Mouse (Mus musculus): ENCODE measurements around the gene Nemp1. TPM values are rescaled to one million over a fixed set of nuclear protein-coding genes. Genes with fewer than 3 reads are reported as not detected.

Gene Nemp1
- polyA plus RNA-seq, 1 experiment, result 2.5 TPM

GRCm38 (mm10) chr10:127632668-127633271 is 33.9 kb upstream of the Nemp1 start:
- no peak for TF ChIP-seq POLR2A (IDR thresholded peaks at IDR 0.05; ENCODE audit: low read depth, low read length)
- no peak for TF ChIP-seq CTCF (IDR thresholded peaks at IDR 0.05; ENCODE audit: extremely low read depth, insufficient read length, insufficient replicate concordance, low read depth, low read length)
- Histone ChIP-seq H3K27me3 (ENCODE audit: control insufficient read depth, insufficient read depth, low read length) (no peaks in the 10 kb centered on the region), H3K27ac (ENCODE audit: insufficient read depth, low read depth, low read length) (peak overlapping the region; percentile 71), H3K36me3 (ENCODE audit: control insufficient read depth, insufficient read depth, low read length) (no peaks in the 10 kb centered on the region), H3K4me3 (ENCODE audit: low read depth, low read length) (no peak overlapping the region), H3K4me1 (ENCODE audit: control insufficient read depth, insufficient read depth, insufficient read length, low read length) (peaks cover 17% of the 10 kb centered on the region)
- WGBS, result 16% methylated on average over 7 of the region's 7 CpGs

GRCm38 (mm10) chr10:127640421-127640820 is 26.3 kb upstream of the Nemp1 start:
- no peak overlapping the region for H3K27ac ChIP-seq (ENCODE audit: insufficient read depth, low read depth, low read length)
- no peaks in the 10 kb centered on the region for H3K27me3 ChIP-seq (ENCODE audit: control insufficient read depth, insufficient read depth, low read length)
- 78% methylated on average over 5 of the region's 5 CpGs for WGBS
- TF ChIP-seq POLR2A (IDR thresholded peaks at IDR 0.05; ENCODE audit: low read depth, low read length), result no peak
- TF ChIP-seq CTCF (IDR thresholded peaks at IDR 0.05; ENCODE audit: extremely low read depth, insufficient read length, insufficient replicate concordance, low read depth, low read length), result no peak
- H3K36me3 ChIP-seq (ENCODE audit: control insufficient read depth, insufficient read depth, low read length), result no peaks in the 10 kb centered on the region
- no peak overlapping the region for H3K4me3 ChIP-seq (ENCODE audit: low read depth, low read length)
- peaks cover 10% of the 10 kb centered on the region for H3K4me1 ChIP-seq (ENCODE audit: control insufficient read depth, insufficient read depth, insufficient read length, low read length)

- H3K27ac ChIP-seq (ENCODE audit: insufficient read depth, low read depth, low read length), result peak overlapping the region; percentile 99
- peaks cover 6% of the 10 kb centered on the region for H3K36me3 ChIP-seq (ENCODE audit: control insufficient read depth, insufficient read depth, low read length)
- peak overlapping the region; percentile 90 for H3K4me3 ChIP-seq (ENCODE audit: low read depth, low read length)
- 0% methylated on average over 19 of the region's 19 CpGs for WGBS
- no peaks in the 10 kb centered on the region for H3K27me3 ChIP-seq (ENCODE audit: control insufficient read depth, insufficient read depth, low read length)
- H3K4me1 ChIP-seq (ENCODE audit: control insufficient read depth, insufficient read depth, insufficient read length, low read length), result peaks cover 10% of the 10 kb centered on the region
- peak; percentile 97 for TF ChIP-seq CTCF (IDR thresholded peaks at IDR 0.05; ENCODE audit: extremely low read depth, insufficient read length, insufficient replicate concordance, low read depth, low read length)
- peak; percentile 49; the same call in 1 of the 2 replicates for TF ChIP-seq POLR2A (IDR thresholded peaks at IDR 0.05; ENCODE audit: low read depth, low read length)
Observed at GRCm38 (mm10) chr10:127641861-127642771, 24.6 kb upstream of the Nemp1 start.

- Histone ChIP-seq H3K4me1 (ENCODE audit: control insufficient read depth, insufficient read depth, insufficient read length, low read length) (peaks cover 10% of the 10 kb centered on the region), H3K36me3 (ENCODE audit: control insufficient read depth, insufficient read depth, low read length) (peaks cover 14% of the 10 kb centered on the region), H3K27ac (ENCODE audit: insufficient read depth, low read depth, low read length) (peak within 1 kb of the TSS; percentile 99), H3K4me3 (ENCODE audit: low read depth, low read length) (peak within 1 kb of the TSS; percentile 90), H3K27me3 (ENCODE audit: control insufficient read depth, insufficient read depth, low read length) (no peaks in the 10 kb centered on the region)
- under 1% methylated on average over 37 of the region's 37 CpGs for WGBS
- TF ChIP-seq POLR2A (IDR thresholded peaks at IDR 0.05; ENCODE audit: low read depth, low read length) (peak; percentile 70), CTCF (IDR thresholded peaks at IDR 0.05; ENCODE audit: extremely low read depth, insufficient read length, insufficient replicate concordance, low read depth, low read length) (no peak)
Observed at GRCm38 (mm10) chr10:127642772-127643552, 23.7 kb upstream of the Nemp1 start, which contains the start of gene Stat6. Stat6 (plus strand) TSS chr10:127642986.

- under 1% methylated on average over 25 of the region's 25 CpGs for WGBS
- H3K4me3 ChIP-seq (ENCODE audit: low read depth, low read length), result peak overlapping the region; percentile 90
- TF ChIP-seq CTCF (IDR thresholded peaks at IDR 0.05; ENCODE audit: extremely low read depth, insufficient read length, insufficient replicate concordance, low read depth, low read length) (no peak; the same call in 1 of the 2 replicates), POLR2A (IDR thresholded peaks at IDR 0.05; ENCODE audit: low read depth, low read length) (no peak; the same call in 1 of the 2 replicates)
- H3K27ac ChIP-seq (ENCODE audit: insufficient read depth, low read depth, low read length), result peak overlapping the region; percentile 99
- peaks cover 21% of the 10 kb centered on the region for H3K36me3 ChIP-seq (ENCODE audit: control insufficient read depth, insufficient read depth, low read length)
- peaks cover 10% of the 10 kb centered on the region for H3K4me1 ChIP-seq (ENCODE audit: control insufficient read depth, insufficient read depth, insufficient read length, low read length)
- H3K27me3 ChIP-seq (ENCODE audit: control insufficient read depth, insufficient read depth, low read length), result no peaks in the 10 kb centered on the region
Observed at GRCm38 (mm10) chr10:127643553-127644238, 23.0 kb upstream of the Nemp1 start.

- H3K27ac ChIP-seq (ENCODE audit: insufficient read depth, low read depth, low read length), result no peak overlapping the region
- TF ChIP-seq POLR2A (IDR thresholded peaks at IDR 0.05; ENCODE audit: low read depth, low read length), result no peak
- no peak for TF ChIP-seq CTCF (IDR thresholded peaks at IDR 0.05; ENCODE audit: extremely low read depth, insufficient read length, insufficient replicate concordance, low read depth, low read length)
- WGBS, result 57% methylated on average over 2 of the region's 2 CpGs
Observed at GRCm38 (mm10) chr10:127645791-127646190, 20.9 kb upstream of the Nemp1 start.

More at GRCm38 (mm10) chr10:127645791-127646190, 20.9 kb upstream of the Nemp1 start:
- peaks cover 35% of the 10 kb centered on the region for H3K36me3 ChIP-seq (ENCODE audit: control insufficient read depth, insufficient read depth, low read length)
- no peaks in the 10 kb centered on the region for H3K27me3 ChIP-seq (ENCODE audit: control insufficient read depth, insufficient read depth, low read length)
- peaks cover 10% of the 10 kb centered on the region for H3K4me1 ChIP-seq (ENCODE audit: control insufficient read depth, insufficient read depth, insufficient read length, low read length)
- no peak overlapping the region for H3K4me3 ChIP-seq (ENCODE audit: low read depth, low read length)

All from small intestine, adult 2 months (tissue).